Mouse (Mus musculus) hindbrain, embryonic 11.5 days (tissue): ENCODE measurements around the gene Gars. TPM values are rescaled to one million over a fixed set of nuclear protein-coding genes. Genes with fewer than 3 reads are reported as not detected.
A peak's percentile ranks its signal among the peaks of the same experiment; 100 is the strongest.

Experiments
- ATAC-seq: fragments of 200-750 bp; cut with Nextera tagmentation; 2 replicates; pipeline ENCODE4 v1.8.0; 2017; ENCODE audit warnings: mild to moderate bottlenecking, moderate TSS enrichment, moderate library complexity; ENCODE audit not compliant: low FRiP score
- DNase-seq: peaks from one replicate; pipeline ENCODE4 v3.0.0-alpha.2; 2015; ENCODE audit warnings: low spot score
- H3K27ac ChIP-seq: fragments of 300-500 bp; sonication (generic); 2 replicates; pipeline ENCODE4 v1.5.1; 2014; ENCODE audit warnings: mild to moderate bottlenecking, low read depth, low read length
- H3K27me3 ChIP-seq: fragments of 300-500 bp; sonication (generic); 2 replicates; pipeline ENCODE4 v1.6.1; 2014; ENCODE audit warnings: mild to moderate bottlenecking, low read length, moderate library complexity, mixed read lengths; ENCODE audit not compliant: control insufficient read depth, insufficient read depth
- H3K36me3 ChIP-seq: fragments of 300-500 bp; sonication (generic); 2 replicates; pipeline ENCODE4 v1.6.1; 2014; ENCODE audit warnings: mild to moderate bottlenecking, low read length, moderate library complexity, mixed read lengths; ENCODE audit not compliant: control insufficient read depth, insufficient read depth
- H3K4me1 ChIP-seq: fragments of 300-500 bp; sonication (generic); replicated peaks from 2 replicates; pipeline ENCODE4 v1.6.1; 2014; ENCODE audit warnings: low read length, mixed read lengths; ENCODE audit not compliant: control insufficient read depth, insufficient read depth
- H3K4me2 ChIP-seq: fragments of 300-500 bp; sonication (generic); replicated peaks from 2 replicates; pipeline ENCODE4 v1.6.1; 2014; ENCODE audit warnings: mild to moderate bottlenecking, low read depth, low read length
- H3K4me3 ChIP-seq: fragments of 300-500 bp; sonication (generic); 2 replicates; pipeline ENCODE4 v1.5.1; 2014; ENCODE audit warnings: low read depth, low read length
- H3K9ac ChIP-seq: fragments of 300-500 bp; sonication (generic); 2 replicates; pipeline ENCODE4 v1.6.1; 2014; ENCODE audit warnings: low read depth, low read length
- H3K9me3 ChIP-seq: fragments of 300-500 bp; sonication (generic); 2 replicates; pipeline ENCODE4 v1.6.1; 2016; ENCODE audit warnings: low read length; ENCODE audit not compliant: control insufficient read depth
- WGBS: fragments of 180-500 bp; shearing (Covaris S2); extraction: QIAGEN DNeasy Blood & Tissue Kit; methylation state at CpG from one replicate; pipeline ENCODE4 v1.1.7; 2014; 5-methylcytosine and 5-hydroxymethylcytosine counted together
- polyA plus RNA-seq: library from polyadenylated mRNA; unstranded; fragments of >200 nt; fragmentation: Nextera tagmentation; extraction: Ambion mirVana; gene quantifications from 2 replicates; pipeline ENCODE4 v1.2.1, GENCODE M21; 2014

The Gars gene
- polyA plus RNA-seq = 214 and 230 TPM in 2 replicates

GRCm38 (mm10) chr6:55037799-55038670 lies at the start of gene Gars:
Gene Gars, plus strand, starts transcription at chr6:55038007.
- under 1% methylated on average over 79 of the region's 87 CpGs for WGBS
- Histone ChIP-seq H3K4me3 (peak within 1 kb of the TSS; percentile 96), H3K27ac (peak within 1 kb of the TSS; percentile 95), H3K4me2 (peak within 1 kb of the TSS; percentile 60), H3K9me3 (no peaks in the 10 kb centered on the region), H3K9ac (peak within 1 kb of the TSS; percentile 92), H3K4me1 (no peaks in the 10 kb centered on the region), H3K27me3 (no peaks in the 10 kb centered on the region), H3K36me3 (no peaks in the 10 kb centered on the region)
- DNase-seq (peak; percentile 94), ATAC-seq (peak; percentile 95)

GRCm38 (mm10) chr6:54988141-54988540 lies 49.7 kb upstream of the Gars start:
- no peaks in the 10 kb centered on the region for H3K4me1 ChIP-seq

GRCm38 (mm10) chr6:54991189-54991588 lies 46.6 kb upstream of the Gars start:
- no peak for DNase-seq
- Histone ChIP-seq H3K27ac (no peak overlapping the region), H3K36me3 (no peaks in the 10 kb centered on the region), H3K27me3 (no peaks in the 10 kb centered on the region), H3K4me1 (no peaks in the 10 kb centered on the region), H3K9ac (no peak overlapping the region), H3K4me2 (no peak overlapping the region), H3K9me3 (no peaks in the 10 kb centered on the region), H3K4me3 (no peak overlapping the region)
- no peak for ATAC-seq
- 91% methylated on average over 2 of the region's 2 CpGs for WGBS

More at GRCm38 (mm10) chr6:54988141-54988540, 49.7 kb upstream of the Gars start:
- H3K4me2 ChIP-seq = no peak overlapping the region
- H3K9me3 ChIP-seq = no peaks in the 10 kb centered on the region
- no peak overlapping the region for H3K4me3 ChIP-seq
- no peaks in the 10 kb centered on the region for H3K27me3 ChIP-seq
- ATAC-seq (no peak), DNase-seq (no peak)
- 98% methylated on average over 6 of the region's 6 CpGs for WGBS
- no peaks in the 10 kb centered on the region for H3K36me3 ChIP-seq
- H3K27ac ChIP-seq = no peak overlapping the region
- no peak overlapping the region for H3K9ac ChIP-seq

- Histone ChIP-seq H3K4me1 (no peaks in the 10 kb centered on the region), H3K27ac (no peak overlapping the region), H3K9ac (peak overlapping the region; percentile 54; the same call in 1 of the 2 replicates), H3K4me2 (peak overlapping the region; percentile 87), H3K4me3 (peak overlapping the region; percentile 53), H3K27me3 (no peaks in the 10 kb centered on the region), H3K36me3 (no peaks in the 10 kb centered on the region), H3K9me3 (no peaks in the 10 kb centered on the region)
- no peak for DNase-seq
- no peak for ATAC-seq
- 5% methylated on average over 7 of the region's 7 CpGs for WGBS
These were observed 45.7 kb upstream of the Gars start for GRCm38 (mm10) chr6:54992141-54992540.

- Histone ChIP-seq H3K9ac (peak within 1 kb of the TSS; percentile 54; the same call in 1 of the 2 replicates), H3K4me3 (peak within 1 kb of the TSS; percentile 53), H3K27ac (no peak within 1 kb of the TSS), H3K4me2 (peak within 1 kb of the TSS; percentile 87), H3K36me3 (no peaks in the 10 kb centered on the region), H3K9me3 (no peaks in the 10 kb centered on the region), H3K4me1 (no peaks in the 10 kb centered on the region), H3K27me3 (no peaks in the 10 kb centered on the region)
- peak; percentile 95 for DNase-seq
- ATAC-seq = peak; percentile 100
- WGBS = 2% methylated on average over 41 of the region's 41 CpGs
These were observed 45.0 kb upstream of the Gars start, which contains the start of gene Ggct for GRCm38 (mm10) chr6:54992734-54993260. Gene Ggct, minus strand, starts transcription at chr6:54992950.

GRCm38 (mm10) chr6:54996361-54996760 lies 41.4 kb upstream of the Gars start:
- no peak for ATAC-seq
- WGBS = 91% methylated on average over 3 of the region's 3 CpGs
- H3K9me3 ChIP-seq = no peaks in the 10 kb centered on the region

GRCm38 (mm10) chr6:54997726-54998125 lies 40.1 kb upstream of the Gars start:
- Histone ChIP-seq H3K4me3 (no peak overlapping the region), H3K4me2 (no peak overlapping the region), H3K4me1 (no peaks in the 10 kb centered on the region), H3K9me3 (no peaks in the 10 kb centered on the region), H3K27ac (no peak overlapping the region), H3K36me3 (no peaks in the 10 kb centered on the region), H3K9ac (no peak overlapping the region), H3K27me3 (no peaks in the 10 kb centered on the region)
- no peak for ATAC-seq
- WGBS = 84% methylated on average over 6 of the region's 6 CpGs
- DNase-seq = no peak

More at GRCm38 (mm10) chr6:54996361-54996760, 41.4 kb upstream of the Gars start:
- no peaks in the 10 kb centered on the region for H3K4me1 ChIP-seq
- H3K4me3 ChIP-seq = no peak overlapping the region
- H3K9ac ChIP-seq = no peak overlapping the region
- H3K27me3 ChIP-seq = no peaks in the 10 kb centered on the region
- H3K36me3 ChIP-seq = no peaks in the 10 kb centered on the region
- no peak for DNase-seq
- H3K27ac ChIP-seq = no peak overlapping the region
- H3K4me2 ChIP-seq = no peak overlapping the region

GRCm38 (mm10) chr6:55001320-55001719 lies 36.5 kb upstream of the Gars start:
- Histone ChIP-seq H3K4me1 (no peaks in the 10 kb centered on the region), H3K27me3 (no peaks in the 10 kb centered on the region), H3K27ac (no peak overlapping the region), H3K36me3 (no peaks in the 10 kb centered on the region), H3K9ac (no peak overlapping the region), H3K4me3 (no peak overlapping the region), H3K9me3 (no peaks in the 10 kb centered on the region), H3K4me2 (no peak overlapping the region)
- 86% methylated on average over 4 of the region's 4 CpGs for WGBS
- no peak for DNase-seq
- no peak for ATAC-seq
